Mouse (Mus musculus): ENCODE measurements around the gene Sirt6. TPM values are rescaled to one million over a fixed set of nuclear protein-coding genes. Genes with fewer than 3 reads are reported as not detected.

Sirt6 gene
- total RNA-seq (2023): 10 to 100 TPM; 23.1 to 24.3 TPM

DNA sequence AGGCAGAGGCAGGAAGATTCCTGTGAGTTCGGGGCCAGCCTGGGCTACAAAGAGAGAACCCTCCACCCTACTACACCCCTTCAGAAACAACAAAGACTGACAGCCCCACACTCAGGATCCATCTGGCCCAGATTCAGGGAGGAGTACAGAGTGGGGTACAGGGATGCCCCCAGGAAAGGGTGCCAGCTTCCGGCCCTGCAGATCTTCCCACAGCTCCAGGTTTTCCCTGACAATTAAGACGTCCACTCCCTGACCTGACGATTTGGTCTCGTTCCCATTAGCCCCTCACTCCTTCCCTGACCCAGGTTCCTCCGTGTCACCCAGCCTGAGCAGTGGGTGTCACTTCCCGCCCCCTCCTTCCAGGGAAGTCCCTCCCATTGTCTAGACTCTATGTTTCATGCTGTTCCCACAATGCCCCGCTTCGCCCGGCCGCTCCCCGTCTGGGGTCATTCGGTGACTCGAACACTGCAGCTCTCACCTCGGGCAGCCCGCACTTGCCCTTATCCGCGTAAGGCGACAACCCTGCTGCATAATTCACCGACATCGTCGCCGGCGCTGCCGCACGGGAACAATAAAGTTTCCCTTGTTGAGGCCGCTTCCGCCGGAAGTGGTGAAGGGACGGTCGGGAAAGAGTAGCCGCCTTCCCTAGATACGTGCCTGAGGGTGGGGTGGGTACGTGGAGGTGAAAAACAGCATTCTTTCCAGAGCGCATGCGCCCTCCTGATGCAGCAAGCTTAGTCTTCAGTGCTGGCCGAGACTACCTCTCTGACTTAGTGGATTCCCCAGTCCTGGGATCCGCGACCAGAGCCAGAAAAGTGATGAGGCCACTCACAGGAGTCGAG, at the start of gene Sirt6:
TSS of gene Sirt6 (minus strand) at position 804 of the 842 bp plus-strand sequence.

DNA sequence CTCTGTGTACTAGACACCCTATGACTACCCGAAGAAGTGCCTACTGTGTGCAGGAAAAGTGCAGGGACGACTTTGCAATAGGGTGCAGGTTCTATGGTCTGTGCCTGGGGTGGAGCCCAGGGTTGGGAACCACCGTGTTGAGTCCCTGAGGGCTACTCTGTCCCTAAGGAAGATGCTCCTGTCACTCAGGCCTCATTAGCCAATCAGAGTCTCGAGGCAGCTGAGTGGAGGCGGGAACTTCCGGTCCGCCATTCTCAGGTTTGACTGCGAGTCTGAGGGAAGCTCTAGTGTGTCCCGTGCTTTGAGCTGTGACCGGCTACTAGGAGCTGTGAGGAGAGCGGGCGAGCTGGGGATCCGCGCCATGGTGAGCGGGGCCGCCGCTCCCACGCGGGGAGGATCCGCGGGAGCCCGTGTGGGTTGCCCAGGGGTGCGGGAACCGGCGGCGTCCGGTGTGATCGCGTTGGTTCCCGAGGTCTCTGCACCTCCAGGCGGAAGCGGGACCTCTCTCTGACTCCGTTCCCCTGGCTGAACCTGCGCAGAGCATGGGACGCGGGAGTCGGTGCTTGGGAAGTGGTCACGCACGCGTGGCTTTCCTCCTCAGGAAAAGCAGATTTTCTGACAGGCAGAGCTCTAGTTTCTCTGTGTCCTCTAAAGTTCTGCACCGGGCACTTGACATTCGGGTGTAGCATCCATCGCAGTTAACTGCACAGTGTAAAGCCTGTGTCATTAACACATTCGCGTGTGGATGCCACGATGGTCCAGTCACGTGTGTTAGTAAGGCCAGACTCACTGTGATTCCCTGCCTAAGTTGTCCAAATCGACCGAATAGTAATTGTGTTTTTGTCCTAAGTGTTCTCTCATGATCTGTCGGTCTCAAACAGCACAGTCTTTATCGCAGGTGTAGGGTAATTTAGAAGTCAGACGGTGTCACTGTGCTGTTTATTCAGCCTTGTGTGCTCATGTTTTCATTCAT, 21.5 kb upstream of the Sirt6 start, which contains the start of gene Gm10778:
TSS of gene Gm10778 (plus strand) at position 257 of the 973 bp plus-strand sequence.

DNA sequence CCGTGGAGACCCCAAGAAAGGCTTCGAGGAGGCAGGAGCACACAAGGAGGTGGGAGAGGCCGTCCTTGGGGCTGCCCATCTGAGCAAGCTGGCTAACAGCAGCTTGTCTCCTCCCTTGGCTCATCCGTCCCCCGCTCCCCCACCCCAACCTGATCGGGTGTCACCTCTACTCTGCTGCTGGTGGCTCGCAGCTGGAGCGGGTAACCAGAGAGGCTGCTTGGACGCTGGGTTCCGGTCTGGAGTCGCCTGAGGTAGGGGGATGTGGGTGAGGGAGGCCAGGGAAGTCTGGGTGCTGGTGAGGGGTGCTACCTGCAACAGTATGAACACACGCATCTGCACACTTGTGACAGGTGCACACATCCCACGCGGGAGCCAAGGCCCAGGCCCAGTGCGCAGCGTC, 793 bp upstream of the Sirt6 start, which contains the start of gene Ankrd24:
TSS of gene Ankrd24 (plus strand) at position 151 of the 400 bp plus-strand sequence.

DNA sequence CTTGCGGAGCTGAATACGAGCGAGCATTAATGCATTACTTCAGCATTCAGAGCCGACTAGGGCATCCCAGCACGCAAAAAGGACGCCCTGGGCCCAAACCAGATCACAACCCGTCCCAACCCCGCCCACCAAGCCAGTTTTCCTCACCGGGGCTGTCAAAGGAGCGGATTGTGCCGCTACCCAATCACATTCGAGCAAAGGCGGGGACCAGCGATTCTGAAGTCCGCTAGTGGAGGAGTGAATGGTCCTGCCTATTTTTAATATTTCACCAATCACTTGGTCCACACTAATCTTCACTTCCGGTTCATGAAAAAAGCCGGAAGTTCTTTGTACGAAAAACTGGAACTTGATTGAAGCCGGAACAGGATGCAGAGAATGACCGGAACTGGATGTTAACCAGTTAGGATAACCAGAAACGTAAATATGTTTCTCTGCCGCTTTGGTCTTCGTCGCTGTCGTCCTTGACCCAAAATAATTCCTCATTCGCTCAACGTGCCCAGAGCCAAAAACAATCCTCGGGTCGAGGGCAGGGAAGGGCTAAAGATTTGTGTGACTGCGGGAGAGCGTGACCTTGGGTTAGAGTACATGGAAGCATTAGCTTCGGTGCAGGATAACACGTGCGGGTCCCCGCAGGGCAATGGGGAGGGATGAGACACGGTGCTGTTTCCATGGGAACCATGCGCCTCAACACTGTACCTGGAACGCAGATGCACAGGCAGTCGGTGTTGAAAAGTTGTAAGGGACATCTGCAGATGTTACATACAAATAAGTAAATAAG, 21.4 kb downstream of the Sirt6 start, which contains the start of gene BC025920:
TSS of gene BC025920 (plus strand) at position 297 of the 778 bp plus-strand sequence.

DNA sequence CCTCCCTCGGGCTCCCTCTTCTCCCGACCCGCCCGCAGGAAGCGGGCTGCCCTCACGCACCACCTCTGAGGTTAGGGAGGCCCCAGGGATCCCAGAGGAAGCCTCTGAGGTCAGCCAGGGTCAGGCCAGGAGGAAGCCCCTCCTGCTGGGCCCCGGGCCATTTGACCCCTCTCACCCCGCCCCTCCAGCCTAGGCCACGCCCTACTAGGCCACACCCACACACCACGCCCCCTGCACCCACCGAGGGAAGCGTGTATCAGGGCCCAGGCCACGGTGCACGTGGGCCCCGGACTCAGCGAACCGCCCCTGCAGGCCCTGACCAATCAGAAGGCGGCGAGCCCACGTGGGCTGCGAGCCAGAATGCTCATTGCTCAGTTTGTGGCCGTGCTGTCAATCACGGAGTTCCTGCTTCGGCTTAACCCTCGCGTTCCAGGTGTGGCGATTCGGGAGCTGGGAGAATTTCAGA, 26.8 kb downstream of the Sirt6 start, which contains the start of gene Tle6:
TSS of gene Tle6 (minus strand) at position 336 of the 466 bp plus-strand sequence.

DNA sequence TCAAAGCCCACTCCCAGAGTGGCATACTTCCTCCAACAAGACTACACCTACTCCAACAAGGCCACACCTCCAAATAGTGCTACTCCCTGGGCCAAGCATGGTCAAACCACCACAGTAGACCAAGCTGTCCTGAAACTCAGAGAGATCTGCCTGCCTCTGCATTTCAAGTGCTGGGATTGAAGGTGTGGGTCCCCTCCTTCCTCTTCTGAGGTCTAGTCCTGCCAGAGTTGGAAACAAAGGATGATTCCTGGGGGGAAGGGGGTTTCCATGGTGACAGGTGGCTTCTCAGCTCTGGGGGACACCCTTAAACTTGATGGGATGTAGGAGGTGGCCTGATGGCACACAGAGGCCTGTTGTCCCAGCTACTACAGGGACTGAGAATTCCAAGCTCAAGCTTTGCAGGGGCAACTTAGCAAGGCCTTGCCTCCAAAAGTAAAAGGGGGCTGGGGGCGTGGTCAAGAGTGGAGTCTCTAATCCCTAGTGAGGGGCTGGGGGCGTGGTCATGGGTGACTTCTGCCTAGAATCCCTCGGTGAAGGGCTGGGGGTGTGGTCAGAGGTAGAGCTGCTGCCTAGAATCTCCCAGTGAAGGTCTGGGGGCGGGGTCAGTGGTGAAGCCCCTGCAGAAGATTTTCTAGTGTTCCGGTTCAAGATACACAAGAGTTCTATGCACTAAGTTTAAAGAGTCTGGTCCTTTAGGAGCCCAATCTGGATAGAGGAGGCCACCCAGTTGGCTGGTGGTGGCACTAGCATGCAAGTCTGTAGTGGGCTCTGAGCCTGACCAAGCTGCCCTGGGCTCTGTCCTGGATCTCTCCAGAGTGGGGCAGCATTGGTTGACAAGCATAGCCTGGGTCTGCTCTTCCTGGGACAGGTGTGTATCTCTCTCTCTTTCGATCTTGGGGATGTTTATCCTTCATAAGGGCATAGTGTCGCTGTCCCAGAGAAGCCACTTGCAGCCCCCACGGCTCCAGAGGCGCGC, 53.2 kb downstream of the Sirt6 start, which contains the start of gene Tle2:
TSS of gene Tle2 (plus strand) at position 481 of the 976 bp plus-strand sequence.

Other genes starting within 250 kb of the Sirt6 start
- 10 to 100 TPM; 32.5 to 38.5 TPM for gene Fzr1, start 249.3 kb downstream of the Sirt6 start, total RNA-seq (2023)
- 10 to 100 TPM; 38.0 to 44.2 TPM for gene Dohh, start 243.4 kb downstream of the Sirt6 start, total RNA-seq (2023)
- gene Gm48551, start 243.3 kb downstream of the Sirt6 start, total RNA-seq (2023): 1 to 10 TPM; 3.3 to 5.8 TPM
- 1 to 10 TPM; 6.1 to 6.4 TPM for gene Gm48552, start 238.8 kb downstream of the Sirt6 start, total RNA-seq (2023)
- 1 to 10 TPM; 3.6 to 6.8 TPM for gene Smim24, start 234.7 kb downstream of the Sirt6 start, total RNA-seq (2023)
- 10 to 100 TPM; 18.7 to 22.7 TPM for gene Nfic, start 172.2 kb downstream of the Sirt6 start, total RNA-seq (2023)
- under 1 TPM in 1 of 2 experiments, not detected in 1; 0.44 TPM for gene Celf5, start 145.1 kb downstream of the Sirt6 start, total RNA-seq (2023)
- gene Ncln, start 131.4 kb downstream of the Sirt6 start, total RNA-seq (2023): 100 to 1,000 TPM; 203 to 223 TPM
- 100 to 1,000 TPM; 155 to 169 TPM for gene S1pr4, start 127.7 kb downstream of the Sirt6 start, total RNA-seq (2023)
- 10 to 100 TPM; 12.5 to 23.0 TPM for gene Gna15, start 103.6 kb downstream of the Sirt6 start, total RNA-seq (2023)
- 10 to 100 TPM; 26.8 to 35.6 TPM for gene Gna11, start 82.6 kb downstream of the Sirt6 start, total RNA-seq (2023)
- gene Aes, start 68.3 kb downstream of the Sirt6 start, total RNA-seq (2023): 100 to 1,000 TPM; 555 to 631 TPM
- gene Tle2, start 53.2 kb downstream of the Sirt6 start, total RNA-seq (2023): 1 to 10 TPM; 5.1 to 5.2 TPM
- 1 to 10 TPM in 1 of 2 experiments, not detected in 1; 1.6 TPM for gene Tle6, start 26.7 kb downstream of the Sirt6 start, total RNA-seq (2023)
- gene BC025920, start 21.5 kb downstream of the Sirt6 start, total RNA-seq (2023): 1 to 10 TPM; 3.2 to 3.6 TPM
- 1 to 10 TPM; 3.5 to 4.3 TPM for gene Ankrd24, start 743 bp upstream of the Sirt6 start, total RNA-seq (2023)
- gene Gm10778, start 21.3 kb upstream of the Sirt6 start, total RNA-seq (2023): 1 to 10 TPM; 2.5 to 2.6 TPM
- 10 to 100 TPM in 1 of 2 experiments, 1 to 10 TPM in 1; 9.9 to 10.1 TPM for gene Zfp433, start 77.0 kb upstream of the Sirt6 start, total RNA-seq (2023)
- gene Gm3055, start 143.4 kb upstream of the Sirt6 start, total RNA-seq (2023): 1 to 10 TPM; 1.6 to 3.4 TPM
- 1 to 10 TPM; 2.6 to 3.5 TPM for gene Gm4767, start 184.4 kb upstream of the Sirt6 start, total RNA-seq (2023)
- gene Gm32687, start 236.1 kb upstream of the Sirt6 start, total RNA-seq (2023): 1 to 10 TPM in 1 of 2 experiments, not detected in 1; 1.3 TPM